23 mouse cellular contexts compared by ENCODE assay signal in the genomic region with DNA sequence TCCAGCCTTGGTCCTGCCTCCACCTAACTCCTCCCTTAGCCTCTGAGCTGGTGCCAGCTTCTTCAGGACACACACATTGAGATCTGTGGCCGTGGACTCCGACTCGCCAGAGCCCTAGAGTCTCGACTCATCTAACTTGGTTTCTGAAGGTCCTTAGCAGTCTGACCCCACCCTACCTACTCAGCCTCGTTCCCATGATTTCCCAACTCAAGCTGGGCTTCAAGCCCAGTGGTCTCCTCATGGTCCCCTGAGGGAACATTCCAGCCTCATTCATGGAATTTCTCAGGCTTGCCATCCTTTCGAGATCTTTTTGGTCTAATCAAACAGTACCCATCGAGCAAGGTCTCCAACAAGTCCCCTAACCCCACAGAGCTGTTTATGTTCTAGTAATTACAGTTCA. TPM values are rescaled to one million over a fixed set of nuclear protein-coding genes. Genes with fewer than 3 reads are reported as not detected.
A peak's percentile ranks its signal among the peaks of the same experiment; 100 is the strongest.
DNase-seq lines count a peak whose midpoint lies in the region; ATAC-seq and TF ChIP-seq lines count a peak whose summit lies in the region.
"Had no signal": no experiment of that assay in that cellular context is flagged by ENCODE, and none has a peak within 500 bp of the region (broad histone marks: within the 10 kb centered on the region; RNA-seq: fewer than 3 reads in every experiment).

No protein-coding gene starts in this region.

- intact Hi-C loops in gastrocnemius, postnatal 36 days (cut with DNase I) = no loop called here
- intact Hi-C loops in heart, postnatal 36 days (cut with DNase I) = no loop called here

- H3K4me3 ChIP-seq in heart, embryonic 12.5 days = no peak overlapping the region
- H3K4me3 ChIP-seq in C2C12 (ENCODE audit: insufficient read depth, poor library complexity, severe bottlenecking) = no peak overlapping the region
- H3K4me3 ChIP-seq: heart, embryonic 10.5 days; hindbrain, embryonic 12.5 days; hindbrain, embryonic 15.5 days; intestine, embryonic 15.5 days had no signal

- no peak overlapping the region for H3ac ChIP-seq in C2C12 (ENCODE audit: control insufficient read depth, insufficient read length, low read depth)

- no peaks in the 10 kb centered on the region for H3K36me3 ChIP-seq in heart, embryonic 12.5 days
- no peaks in the 10 kb centered on the region for H3K36me3 ChIP-seq in C2C12 (ENCODE audit: control insufficient read depth, insufficient read depth)
- H3K36me3 ChIP-seq: heart, embryonic 10.5 days; hindbrain, embryonic 12.5 days; hindbrain, embryonic 15.5 days; intestine, embryonic 15.5 days had no signal

- peaks cover 18% of the 10 kb centered on the region for H3K4me1 ChIP-seq in heart, embryonic 12.5 days (replicated peaks)
- H3K4me1 ChIP-seq: hindbrain, embryonic 12.5 days; hindbrain, embryonic 15.5 days had no signal

- H3K79me3 ChIP-seq in C2C12 (ENCODE audit: low read depth) = peaks cover 71% of the 10 kb centered on the region

- no peaks in the 10 kb centered on the region for H3K9me3 ChIP-seq in heart, embryonic 12.5 days (replicated peaks)
- H3K9me3 ChIP-seq: heart, embryonic 10.5 days; hindbrain, embryonic 12.5 days; hindbrain, embryonic 15.5 days; intestine, embryonic 15.5 days had no signal

- no peak for ATAC-seq in heart, embryonic 12.5 days (ENCODE audit: insufficient number of reproducible peaks, low FRiP score)
- no peak for ATAC-seq in megakaryocyte-erythroid progenitor cell, adult 5-6 weeks (replicated peaks; ENCODE audit: low FRiP score, low TSS enrichment, poor library complexity, severe bottlenecking)
- ATAC-seq in inflammation-experienced regulatory T-cells, adult 6 months = no peak
- ATAC-seq: activated CD4-positive, CD25-positive, alpha-beta regulatory T cell, adult 4 months; forebrain, embryonic 14.5 days; forebrain, postnatal 0 days; intestine, embryonic 15.5 days had no signal

- no peak overlapping the region for H3K9ac ChIP-seq in heart, embryonic 12.5 days
- H3K9ac ChIP-seq: forebrain, postnatal 0 days; hindbrain, embryonic 12.5 days; hindbrain, embryonic 15.5 days; intestine, embryonic 15.5 days had no signal

- H3K27ac ChIP-seq in heart, embryonic 12.5 days (ENCODE audit: poor library complexity, severe bottlenecking) = no peak overlapping the region
- H3K27ac ChIP-seq: heart, embryonic 10.5 days; hindbrain, embryonic 12.5 days; hindbrain, embryonic 15.5 days; intestine, embryonic 15.5 days had no signal

- no peaks in the 10 kb centered on the region for H3K27me3 ChIP-seq in heart, embryonic 12.5 days (replicated peaks)
- H3K27me3 ChIP-seq in C2C12 (ENCODE audit: control insufficient read depth, insufficient read depth, insufficient read length) = no peaks in the 10 kb centered on the region
- H3K27me3 ChIP-seq: hindbrain, embryonic 12.5 days; hindbrain, embryonic 15.5 days; intestine, embryonic 15.5 days had no signal

- peaks cover 99% of the 10 kb centered on the region for H3K79me2 ChIP-seq in C2C12 (ENCODE audit: control insufficient read depth, insufficient read depth)

- TF ChIP-seq CTCF in C2C12 (IDR thresholded peaks at IDR 0.05; ENCODE audit: control insufficient read depth, insufficient read depth, insufficient read length) = no peak

- no peak overlapping the region for H3K4me2 ChIP-seq in heart, embryonic 12.5 days
- H3K4me2 ChIP-seq: hindbrain, embryonic 12.5 days; hindbrain, embryonic 15.5 days; intestine, embryonic 15.5 days had no signal

- DNase-seq in gastrocnemius, postnatal 25 days = peak; percentile 15
- DNase-seq in gastrocnemius, postnatal 36 days = no peak
- peak; percentile 16 to 31 for DNase-seq in heart, postnatal 36 days
- peak; percentile 44 for DNase-seq in skeletal muscle tissue, adult 2 months (ENCODE audit: low read depth, low spot score)
- DNase-seq: adrenal gland, adult 8-10 months; adrenal gland, postnatal 25 days; B cell, adult 2 months; cerebellum, adult 11-12 months; cerebellum, adult 8-10 months; cerebellum, postnatal 10 days; forebrain, postnatal 0 days; kidney, adult 11 months; kidney, adult 8-10 months had no signal

- 67% methylated on average over 7 of the region's 7 CpGs for WGBS in heart, embryonic 12.5 days

TF ChIP-seq in C2C12, 6 proteins besides CTCF, POLR2A, EP300 and RAD21:
- no peak for TF ChIP-seq FOSL1 (IDR thresholded peaks at IDR 0.05; ENCODE audit: insufficient read depth, low read length, poor library complexity, severe bottlenecking)
- no peak for TF ChIP-seq MAX (IDR thresholded peaks at IDR 0.05)
- no peak for TF ChIP-seq MYOG (IDR thresholded peaks at IDR 0.05; ENCODE audit: control insufficient read depth, extremely low read depth, insufficient read length)
- TF ChIP-seq USF1 (IDR thresholded peaks at IDR 0.05; ENCODE audit: low read depth) = no peak
- peak; percentile 29 for TF ChIP-seq CEBPB (IDR thresholded peaks at IDR 0.05; ENCODE audit: low read depth)
- no peak for TF ChIP-seq MYOD1 (IDR thresholded peaks at IDR 0.05; ENCODE audit: control insufficient read depth, insufficient read length, low read depth)

RNA-seq across cellular contexts. Expression of a gene that starts 21.0 kb away (rescaled TPM):
- 1 to 10 TPM; 2.1 to 2.5 TPM for total RNA-seq in gastrocnemius, postnatal 25 days (2021)
- total RNA-seq in gastrocnemius, postnatal 36 days (2021) = 1 to 10 TPM; 1.9 to 2.0 TPM
- total RNA-seq in heart, postnatal 36 days (2021) = 1 to 10 TPM; 5.7 to 6.6 TPM
- polyA plus RNA-seq in heart, embryonic 12.5 days (2016; fragmentation: Nextera tagmentation; extraction: Ambion mirVana) = 17.0 and 18.7 TPM in 2 replicates
- polyA plus RNA-seq in C2C12 (2012; fragmentation: generic; extraction: Trizol) = 6.7 TPM
- 24.2 and 26.0 TPM in 2 replicates for total RNA-seq in megakaryocyte-erythroid progenitor cell, adult 5-6 weeks (2014; fragmentation: Nextera tagmentation)
- total RNA-seq in megakaryocyte-erythroid progenitor cell, adult 5-6 weeks (2017) = 7.9 and 11.8 TPM in 2 replicates
- 10 to 100 TPM; 26.8 to 32.6 (median 28.2) TPM for polyA plus RNA-seq in inflammation-experienced regulatory T-cells, adult 6 months (2017; shearing (Covaris generic))

Comparison
In these comparisons a context has a peak if more than half of its experiments do, and no peak if none do; other contexts are left out.
1. DNase-seq: peak in gastrocnemius, postnatal 25 days (single experiment), heart, postnatal 36 days (2 of 2) and skeletal muscle tissue, adult 2 months (single experiment); none in gastrocnemius, postnatal 36 days (0 of 2).